Mouse (Mus musculus) cerebellum, adult 9-10 months (tissue): Measurements from ENCODE around the gene Olfr744.
"Not testable (repeated sequence)": the region's sequence is repeated elsewhere in the genome, so short reads cannot be mapped to it uniquely, and the experiment has no call there.

ENCODE experiments used
- DNase-seq: peaks from one replicate; pipeline ENCODE4 v3.0.0; 2022

Gene Olfr744

DNA sequence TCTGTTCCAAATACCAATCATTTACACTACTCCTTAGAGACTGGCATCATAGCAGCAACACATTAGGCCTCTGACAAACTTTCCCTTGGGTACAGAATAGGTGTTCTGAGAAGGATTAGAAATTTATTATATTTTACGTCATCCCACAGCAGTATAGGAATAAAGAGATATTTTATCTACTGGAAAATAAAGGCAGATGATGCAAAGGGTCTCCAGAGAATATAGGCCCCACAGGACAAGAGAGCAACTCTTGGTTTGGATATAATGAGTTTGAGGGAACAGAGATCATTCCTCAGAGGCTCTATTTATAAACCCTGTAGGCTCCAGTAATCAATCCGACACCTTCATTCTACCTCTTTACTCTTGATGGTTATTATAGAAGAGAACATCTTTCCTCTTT lies at the start of gene Olfr744:
TSS of gene Olfr744 (plus strand) at position 301 of the 400 bp plus-strand sequence.
- DNase-seq = no peak

DNA sequence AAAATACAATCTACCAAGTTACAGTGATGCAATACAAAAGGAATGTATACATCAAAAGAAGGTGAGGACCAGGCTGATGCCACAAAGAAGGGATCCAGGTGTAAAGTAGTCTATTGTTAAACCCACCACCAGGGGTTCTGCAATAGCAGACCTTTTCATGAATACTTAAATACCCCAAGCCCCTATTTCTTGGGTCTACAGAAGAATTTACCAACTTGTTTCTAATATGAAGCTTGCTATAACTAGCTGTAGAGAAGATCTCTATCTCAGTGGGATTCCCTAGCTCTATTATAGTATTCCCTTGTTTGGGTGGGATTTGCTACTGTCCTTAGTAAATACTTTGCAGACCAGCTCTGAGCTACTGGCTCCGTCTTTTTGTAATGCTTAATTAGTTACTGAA lies 41.6 kb upstream of the Olfr744 start:
- DNase-seq = not testable (repeated sequence)

GRCm38 (mm10) chr14:50639088-50639487 lies 24.4 kb downstream of the Olfr744 start, which contains the start of gene Olfr745:
Gene Olfr745 (plus strand): TSS chr14:50639388.
- no peak for DNase-seq

GRCm38 (mm10) chr14:50646783-50647182 lies 32.1 kb downstream of the Olfr744 start, which contains the start of gene Olfr746:
Gene Olfr746 (plus strand): TSS chr14:50647083.
- no peak for DNase-seq
